ENCODE assay signal across 42 mouse cellular contexts in the genomic region with DNA sequence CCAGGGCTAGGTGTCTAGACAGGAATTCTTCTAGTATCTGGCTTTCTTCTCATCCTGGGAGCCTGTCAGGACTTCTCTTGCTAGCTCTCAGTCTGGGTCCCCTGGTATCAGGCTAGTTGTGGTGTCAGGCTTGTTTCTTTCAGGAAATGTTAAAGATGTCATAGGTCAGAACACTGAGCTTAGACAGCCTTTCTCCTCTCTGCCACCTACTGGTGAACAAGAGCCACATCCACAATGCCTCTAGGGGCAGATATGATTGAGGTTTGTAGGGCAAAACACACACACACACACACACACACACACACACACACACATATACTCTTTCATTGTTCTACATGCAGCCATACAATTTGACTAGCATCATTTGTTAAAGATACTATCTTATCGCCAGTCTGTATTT. TPM values are rescaled to one million over a fixed set of nuclear protein-coding genes. Genes with fewer than 3 reads are reported as not detected.
DNase-seq lines count a peak whose midpoint lies in the region; ATAC-seq and TF ChIP-seq lines count a peak whose summit lies in the region.
"Had no signal": no experiment of that assay in that cellular context is flagged by ENCODE, and none has a peak within 500 bp of the region (broad histone marks: within the 10 kb centered on the region; RNA-seq: fewer than 3 reads in every experiment).

No protein-coding gene starts in this region.

- no peak overlapping the region for H3K27ac ChIP-seq in hindbrain, postnatal 0 days
- H3K27ac ChIP-seq in hindbrain, embryonic 13.5 days, result no peak overlapping the region
- no peak overlapping the region for H3K27ac ChIP-seq in liver, embryonic 14.5 days
- H3K27ac ChIP-seq in forebrain, embryonic 13.5 days, result no peak overlapping the region
- H3K27ac ChIP-seq: embryonic facial prominence, embryonic 13.5 days; forebrain, embryonic 10.5 days; heart, embryonic 13.5 days; hindbrain, embryonic 10.5 days; intestine, embryonic 15.5 days; kidney, embryonic 15.5 days; limb, embryonic 10.5 days; limb, embryonic 15.5 days; liver, embryonic 15.5 days; midbrain, embryonic 10.5 days; midbrain, embryonic 15.5 days had no signal

- TF ChIP-seq EP300 in liver, embryonic 14.5 days (IDR thresholded peaks at IDR 0.05; ENCODE audit: low read depth), result no peak

- H3K9me3 ChIP-seq in hindbrain, postnatal 0 days (ENCODE audit: low read length), result no peaks in the 10 kb centered on the region
- H3K9me3 ChIP-seq in hindbrain, embryonic 13.5 days, result no peaks in the 10 kb centered on the region
- H3K9me3 ChIP-seq in liver, embryonic 14.5 days (ENCODE audit: control insufficient read depth, low read length), result no peaks in the 10 kb centered on the region
- no peaks in the 10 kb centered on the region for H3K9me3 ChIP-seq in forebrain, embryonic 13.5 days (replicated peaks)
- H3K9me3 ChIP-seq: embryonic facial prominence, embryonic 13.5 days; forebrain, embryonic 10.5 days; heart, embryonic 13.5 days; hindbrain, embryonic 10.5 days; intestine, embryonic 15.5 days; kidney, embryonic 15.5 days; limb, embryonic 10.5 days; limb, embryonic 15.5 days; liver, embryonic 15.5 days; midbrain, embryonic 10.5 days; midbrain, embryonic 15.5 days had no signal

- H3K9ac ChIP-seq in hindbrain, postnatal 0 days (replicated peaks; ENCODE audit: low read length), result no peak overlapping the region
- H3K9ac ChIP-seq in hindbrain, embryonic 13.5 days, result no peak overlapping the region
- no peak overlapping the region for H3K9ac ChIP-seq in liver, embryonic 14.5 days (replicated peaks)
- no peak overlapping the region for H3K9ac ChIP-seq in forebrain, embryonic 13.5 days
- H3K9ac ChIP-seq: embryonic facial prominence, embryonic 13.5 days; forebrain, postnatal 0 days; heart, embryonic 13.5 days; intestine, embryonic 15.5 days; kidney, embryonic 15.5 days; limb, embryonic 15.5 days; liver, embryonic 15.5 days; lung, embryonic 14.5 days; midbrain, embryonic 15.5 days had no signal

- ATAC-seq in hindbrain, postnatal 0 days, result no peak
- ATAC-seq in hindbrain, embryonic 13.5 days (ENCODE audit: low FRiP score), result no peak
- no peak for ATAC-seq in liver, embryonic 14.5 days (ENCODE audit: insufficient read depth)
- no peak for ATAC-seq in forebrain, embryonic 13.5 days
- ATAC-seq: activated CD4-positive, CD25-positive, alpha-beta regulatory T cell, adult 4 months; CD4-positive, CD25-positive, alpha-beta regulatory T cell, adult 4 months; forebrain, postnatal 0 days; hindbrain, embryonic 16.5 days; intestine, embryonic 15.5 days; midbrain, embryonic 15.5 days had no signal

- 86% methylated on average over 1 of the region's 1 CpGs for WGBS in hindbrain, postnatal 0 days
- WGBS in hindbrain, embryonic 13.5 days, result 90% methylated on average over 1 of the region's 1 CpGs
- WGBS in liver, embryonic 14.5 days (ENCODE audit: insufficient replicate concordance), result 71% methylated on average over 1 of the region's 1 CpGs
- WGBS in forebrain, embryonic 13.5 days, result 97% methylated on average over 1 of the region's 1 CpGs

- no peak overlapping the region for H3K4me3 ChIP-seq in hindbrain, postnatal 0 days (ENCODE audit: low read length)
- no peak overlapping the region for H3K4me3 ChIP-seq in hindbrain, embryonic 13.5 days
- H3K4me3 ChIP-seq in liver, embryonic 14.5 days (ENCODE audit: insufficient read depth in 1 of 2, low read depth in 2 of 2, low read length in 2 of 2), result no peak overlapping the region
- H3K4me3 ChIP-seq in forebrain, embryonic 13.5 days, result no peak overlapping the region
- H3K4me3 ChIP-seq: embryonic facial prominence, embryonic 13.5 days; forebrain, embryonic 10.5 days; heart, embryonic 13.5 days; hindbrain, embryonic 10.5 days; intestine, embryonic 15.5 days; kidney, embryonic 15.5 days; limb, embryonic 10.5 days; limb, embryonic 15.5 days; liver, embryonic 15.5 days; midbrain, embryonic 10.5 days; midbrain, embryonic 15.5 days had no signal

- no peaks in the 10 kb centered on the region for H3K36me3 ChIP-seq in hindbrain, postnatal 0 days (ENCODE audit: insufficient read depth, low read length)
- no peaks in the 10 kb centered on the region for H3K36me3 ChIP-seq in hindbrain, embryonic 13.5 days
- H3K36me3 ChIP-seq in liver, embryonic 14.5 days (replicated peaks; ENCODE audit: control insufficient read depth, insufficient read depth, low read depth), result no peaks in the 10 kb centered on the region
- no peaks in the 10 kb centered on the region for H3K36me3 ChIP-seq in forebrain, embryonic 13.5 days (ENCODE audit: poor library complexity, severe bottlenecking)
- H3K36me3 ChIP-seq: embryonic facial prominence, embryonic 13.5 days; forebrain, embryonic 10.5 days; heart, embryonic 13.5 days; hindbrain, embryonic 10.5 days; intestine, embryonic 15.5 days; kidney, embryonic 15.5 days; limb, embryonic 10.5 days; limb, embryonic 15.5 days; liver, embryonic 15.5 days; midbrain, embryonic 10.5 days; midbrain, embryonic 15.5 days had no signal

- no peak overlapping the region for H3K4me2 ChIP-seq in hindbrain, postnatal 0 days (ENCODE audit: low read depth, low read length)
- no peak overlapping the region for H3K4me2 ChIP-seq in hindbrain, embryonic 13.5 days
- H3K4me2 ChIP-seq in liver, embryonic 14.5 days (ENCODE audit: low read depth), result no peak overlapping the region
- H3K4me2 ChIP-seq in forebrain, embryonic 13.5 days, result no peak overlapping the region
- H3K4me2 ChIP-seq: embryonic facial prominence, embryonic 13.5 days; heart, embryonic 13.5 days; intestine, embryonic 15.5 days; kidney, embryonic 15.5 days; limb, embryonic 15.5 days; liver, embryonic 15.5 days; lung, embryonic 14.5 days; midbrain, embryonic 15.5 days had no signal

- no peak for DNase-seq in hindbrain, postnatal 0 days (ENCODE audit: low spot score)
- no peak for DNase-seq in liver, embryonic 14.5 days (ENCODE audit: low read depth in 3 of 3, low spot score in 3 of 3)
- no peak for DNase-seq in liver
- peak; percentile 52 for DNase-seq in R1 (ENCODE audit: low read depth, low spot score)
- no peak for DNase-seq in cerebellum, adult 11 months
- DNase-seq: adrenal gland, adult 2 months; adrenal gland, postnatal 36 days; cerebellum, adult 8-10 months; cerebellum, postnatal 36 days; forebrain, postnatal 0 days; heart, postnatal 10 days; kidney, postnatal 4 days; layer of hippocampus, adult 9-11 months; lung, embryonic 14.5 days; lung, postnatal 14 days; right cerebral cortex, adult 18-20 months; right cerebral cortex, postnatal 4 days; thymus, postnatal 4 days had no signal

- H3K27me3 ChIP-seq in hindbrain, postnatal 0 days (ENCODE audit: insufficient read depth, low read length), result no peaks in the 10 kb centered on the region
- H3K27me3 ChIP-seq in hindbrain, embryonic 13.5 days, result no peaks in the 10 kb centered on the region
- no peaks in the 10 kb centered on the region for H3K27me3 ChIP-seq in liver, embryonic 14.5 days (ENCODE audit: control insufficient read depth, insufficient read depth, low read length)
- H3K27me3 ChIP-seq in forebrain, embryonic 13.5 days, result no peaks in the 10 kb centered on the region
- H3K27me3 ChIP-seq: embryonic facial prominence, embryonic 13.5 days; heart, embryonic 13.5 days; intestine, embryonic 15.5 days; kidney, embryonic 15.5 days; limb, embryonic 15.5 days; liver, embryonic 15.5 days; midbrain, embryonic 15.5 days had no signal

- H3K4me1 ChIP-seq in hindbrain, postnatal 0 days (ENCODE audit: insufficient read depth, low read length), result no peaks in the 10 kb centered on the region
- H3K4me1 ChIP-seq in hindbrain, embryonic 13.5 days (replicated peaks), result no peaks in the 10 kb centered on the region
- H3K4me1 ChIP-seq in liver, embryonic 14.5 days (replicated peaks; ENCODE audit: control insufficient read depth in 2 of 2, insufficient read depth in 2 of 2, low read length in 1 of 2), result no peaks in the 10 kb centered on the region
- no peaks in the 10 kb centered on the region for H3K4me1 ChIP-seq in forebrain, embryonic 13.5 days
- H3K4me1 ChIP-seq: embryonic facial prominence, embryonic 13.5 days; heart, embryonic 13.5 days; hindbrain, embryonic 10.5 days; intestine, embryonic 15.5 days; kidney, embryonic 15.5 days; limb, embryonic 10.5 days; limb, embryonic 15.5 days; liver, embryonic 15.5 days; midbrain, embryonic 10.5 days; midbrain, embryonic 15.5 days had no signal

- peak; percentile 21; the same call in 1 of the 2 replicates for TF ChIP-seq CTCF in hindbrain, postnatal 0 days (IDR thresholded peaks at IDR 0.05; ENCODE audit: low read depth)
- TF ChIP-seq CTCF in liver, embryonic 14.5 days (IDR thresholded peaks at IDR 0.05; ENCODE audit: low read depth), result peak; percentile 12; the same call in 1 of the 2 replicates

RNA-seq across cellular contexts. Expression of gene Vmn1r212, which starts 4.7 kb away (rescaled TPM):
- not detected in 2 replicates for total RNA-seq in hindbrain, postnatal 0 days (2014; rRNA removed)
- polyA plus RNA-seq in hindbrain, postnatal 0 days (2015; fragmentation: Nextera tagmentation; extraction: Ambion mirVana), result not detected in 2 replicates
- not detected in 2 replicates for polyA plus RNA-seq in hindbrain, embryonic 13.5 days (2015; fragmentation: Nextera tagmentation; extraction: Ambion mirVana)
- not detected in 2 replicates for polyA plus RNA-seq in liver, embryonic 14.5 days (2012; rRNA removed)
- polyA plus RNA-seq in liver, embryonic 14.5 days (2014; fragmentation: Nextera tagmentation; extraction: Ambion mirVana), result not detected in 2 replicates
- polyA plus RNA-seq in forebrain, embryonic 13.5 days (2015; fragmentation: Nextera tagmentation; extraction: Ambion mirVana), result not detected in 2 replicates
- total RNA-seq: adrenal gland, adult 2 months; adrenal gland, postnatal 36 days; forebrain, postnatal 0 days; gastrocnemius, adult 8-10 months; heart, adult 8-10 months; heart, postnatal 10 days; left cerebral cortex, postnatal 10 days had no signal
- polyA plus RNA-seq: activated CD4-positive, CD25-positive, alpha-beta regulatory T cell, adult 4 months; adrenal gland, adult 2 months; CD4-positive, CD25-positive, alpha-beta regulatory T cell, adult 4 months; embryonic facial prominence, embryonic 13.5 days; forebrain, embryonic 10.5 days; forebrain, postnatal 0 days; gonadal fat pad, adult 2 months; heart, embryonic 13.5 days; hindbrain, embryonic 10.5 days; hindbrain, embryonic 16.5 days; intestine, embryonic 15.5 days; kidney, embryonic 15.5 days; limb, embryonic 10.5 days; limb, embryonic 15.5 days; liver, embryonic 15.5 days; lung, embryonic 14.5 days; midbrain, embryonic 10.5 days; midbrain, embryonic 15.5 days; neural tube, embryonic 11.5 days; spleen, adult 2 months; testis, adult 2 months; thymus, postnatal 0 days had no signal

RNA-seq across cellular contexts. Expression of gene Vmn1r211, which starts 21.9 kb away (rescaled TPM):
- not detected in 2 replicates for total RNA-seq in hindbrain, postnatal 0 days (2014; rRNA removed)
- not detected in 2 replicates for polyA plus RNA-seq in hindbrain, postnatal 0 days (2015; fragmentation: Nextera tagmentation; extraction: Ambion mirVana)
- not detected in 2 replicates for polyA plus RNA-seq in hindbrain, embryonic 13.5 days (2015; fragmentation: Nextera tagmentation; extraction: Ambion mirVana)
- polyA plus RNA-seq in liver, embryonic 14.5 days (2012; rRNA removed), result not detected in 2 replicates
- not detected in 2 replicates for polyA plus RNA-seq in liver, embryonic 14.5 days (2014; fragmentation: Nextera tagmentation; extraction: Ambion mirVana)
- polyA plus RNA-seq in forebrain, embryonic 13.5 days (2015; fragmentation: Nextera tagmentation; extraction: Ambion mirVana), result not detected in 2 replicates
- total RNA-seq: adrenal gland, adult 2 months; adrenal gland, postnatal 36 days; forebrain, postnatal 0 days; gastrocnemius, adult 8-10 months; heart, adult 8-10 months; heart, postnatal 10 days; left cerebral cortex, postnatal 10 days had no signal
- polyA plus RNA-seq: activated CD4-positive, CD25-positive, alpha-beta regulatory T cell, adult 4 months; adrenal gland, adult 2 months; embryonic facial prominence, embryonic 13.5 days; forebrain, embryonic 10.5 days; forebrain, postnatal 0 days; gonadal fat pad, adult 2 months; heart, embryonic 13.5 days; hindbrain, embryonic 10.5 days; hindbrain, embryonic 16.5 days; intestine, embryonic 15.5 days; kidney, embryonic 15.5 days; limb, embryonic 10.5 days; limb, embryonic 15.5 days; liver, embryonic 15.5 days; lung, embryonic 14.5 days; midbrain, embryonic 10.5 days; midbrain, embryonic 15.5 days; neural tube, embryonic 11.5 days; spleen, adult 2 months; testis, adult 2 months; thymus, postnatal 0 days had no signal

RNA-seq across cellular contexts. Expression of gene Vmn1r210, which starts 48.1 kb away (rescaled TPM):
- total RNA-seq in hindbrain, postnatal 0 days (2014; rRNA removed), result not detected in 2 replicates
- polyA plus RNA-seq in hindbrain, postnatal 0 days (2015; fragmentation: Nextera tagmentation; extraction: Ambion mirVana), result not detected in 2 replicates
- not detected in 2 replicates for polyA plus RNA-seq in hindbrain, embryonic 13.5 days (2015; fragmentation: Nextera tagmentation; extraction: Ambion mirVana)
- polyA plus RNA-seq in liver, embryonic 14.5 days (2012; rRNA removed), result not detected in 2 replicates
- polyA plus RNA-seq in liver, embryonic 14.5 days (2014; fragmentation: Nextera tagmentation; extraction: Ambion mirVana), result not detected in 2 replicates
- polyA plus RNA-seq in forebrain, embryonic 13.5 days (2015; fragmentation: Nextera tagmentation; extraction: Ambion mirVana), result not detected in 2 replicates
- total RNA-seq: adrenal gland, adult 2 months; adrenal gland, postnatal 36 days; forebrain, postnatal 0 days; gastrocnemius, adult 8-10 months; heart, adult 8-10 months; heart, postnatal 10 days; left cerebral cortex, postnatal 10 days had no signal
- polyA plus RNA-seq: activated CD4-positive, CD25-positive, alpha-beta regulatory T cell, adult 4 months; adrenal gland, adult 2 months; CD4-positive, CD25-positive, alpha-beta regulatory T cell, adult 4 months; embryonic facial prominence, embryonic 13.5 days; forebrain, embryonic 10.5 days; forebrain, postnatal 0 days; gonadal fat pad, adult 2 months; heart, embryonic 13.5 days; hindbrain, embryonic 10.5 days; hindbrain, embryonic 16.5 days; intestine, embryonic 15.5 days; kidney, embryonic 15.5 days; limb, embryonic 10.5 days; limb, embryonic 15.5 days; liver, embryonic 15.5 days; lung, embryonic 14.5 days; midbrain, embryonic 10.5 days; midbrain, embryonic 15.5 days; neural tube, embryonic 11.5 days; spleen, adult 2 months; testis, adult 2 months; thymus, postnatal 0 days had no signal
